Mouse (Mus musculus): Measurements from ENCODE around the gene Macf1.

Macf1 gene

DNA sequence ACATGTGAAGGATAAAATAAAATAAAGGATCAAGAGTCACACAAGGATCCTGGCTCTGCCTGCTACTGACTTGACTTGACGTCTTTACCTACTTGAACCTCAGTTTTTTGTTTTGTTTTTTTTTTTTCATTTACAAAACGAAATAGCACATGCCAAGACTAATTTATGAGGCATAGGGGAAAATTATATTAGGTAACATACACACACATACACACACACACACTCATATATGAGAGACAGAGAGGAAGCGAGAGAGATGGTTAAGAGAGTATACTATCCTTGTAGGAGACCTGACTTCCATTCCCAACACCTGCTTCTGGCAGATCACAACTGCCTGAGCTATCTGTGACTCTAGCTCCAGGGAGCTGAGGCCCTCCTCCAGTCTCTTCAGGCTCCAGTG, at the start of gene Macf1:
Gene Macf1 (minus strand): TSS at position 101 of the 400 bp plus-strand sequence.
- DNase-seq, result no peak

DNA sequence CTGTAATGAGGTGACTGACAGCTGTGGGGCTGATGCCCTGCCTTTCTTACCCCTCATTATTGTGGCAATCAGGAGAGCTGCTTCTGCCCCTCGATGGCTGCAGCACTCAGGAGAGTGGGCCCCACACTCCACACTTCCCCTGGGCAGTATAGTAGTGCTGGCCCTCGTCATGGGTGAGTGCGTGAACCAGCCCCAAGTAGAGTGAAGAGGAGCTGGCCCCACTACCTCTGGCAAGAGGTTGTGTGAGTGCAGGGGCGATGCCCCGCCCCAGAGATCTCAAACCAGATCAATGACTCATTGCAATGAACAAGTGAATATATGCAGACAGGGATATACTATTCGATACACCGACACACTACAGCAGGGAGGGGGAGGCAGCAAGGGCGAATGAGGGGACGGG, 49.4 kb upstream of the Macf1 start:
- DNase-seq, result no peak

DNA sequence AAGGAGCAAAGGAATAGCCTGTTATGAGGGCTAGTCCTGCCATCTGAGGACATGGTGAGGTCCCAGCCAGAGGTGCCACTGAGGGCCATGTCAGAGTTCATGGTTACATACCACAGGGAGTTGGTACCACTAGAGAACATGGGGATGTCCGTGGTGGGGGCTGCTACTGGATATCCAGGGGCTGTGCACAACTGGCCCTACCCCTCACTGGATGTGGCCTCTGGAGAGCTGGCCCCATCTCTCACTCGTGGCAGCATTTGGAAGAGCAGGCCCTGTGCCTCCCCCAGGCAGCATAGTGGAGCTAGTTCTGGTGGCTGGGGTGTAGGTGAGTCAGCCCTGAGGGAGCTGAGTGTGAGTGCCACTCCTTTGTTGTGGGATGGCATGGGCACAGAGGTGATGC, 48.8 kb upstream of the Macf1 start:
- DNase-seq, result no peak

DNA sequence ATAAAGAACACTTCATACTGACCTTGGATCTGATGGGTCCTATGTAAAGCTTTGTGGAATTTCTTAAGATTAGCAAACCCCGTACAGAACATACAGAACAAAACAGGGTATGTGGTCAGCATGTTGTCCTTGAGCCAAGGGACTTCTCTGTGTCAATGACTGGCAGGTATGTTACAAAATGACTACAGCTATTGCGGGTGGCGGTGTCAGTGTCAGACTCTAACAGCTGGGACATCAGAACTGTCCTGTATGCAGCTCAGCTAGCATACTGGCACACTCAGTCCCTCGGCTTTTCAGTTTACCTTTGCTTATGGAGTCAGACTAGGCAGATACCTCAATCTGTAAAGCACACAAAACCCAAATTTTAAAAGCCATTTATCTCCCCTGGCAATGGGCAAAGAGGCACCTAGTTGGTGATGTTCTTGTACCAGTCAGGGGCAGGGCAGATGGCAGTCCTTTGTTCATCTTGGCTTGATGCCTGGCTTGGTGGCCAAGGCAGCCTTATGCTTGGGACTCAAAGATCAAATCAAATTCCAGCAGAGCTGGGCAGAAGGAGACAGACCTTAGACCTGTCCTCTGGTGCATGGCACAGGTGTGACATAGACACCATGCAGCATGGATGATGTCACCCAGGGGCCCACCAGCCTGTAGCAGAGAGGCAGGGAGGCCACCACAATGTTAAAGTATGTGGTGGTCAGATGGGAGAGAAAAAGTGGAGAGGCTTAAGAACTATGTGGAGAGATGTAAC, 48.2 kb upstream of the Macf1 start:
- DNase-seq, result no peak

DNA sequence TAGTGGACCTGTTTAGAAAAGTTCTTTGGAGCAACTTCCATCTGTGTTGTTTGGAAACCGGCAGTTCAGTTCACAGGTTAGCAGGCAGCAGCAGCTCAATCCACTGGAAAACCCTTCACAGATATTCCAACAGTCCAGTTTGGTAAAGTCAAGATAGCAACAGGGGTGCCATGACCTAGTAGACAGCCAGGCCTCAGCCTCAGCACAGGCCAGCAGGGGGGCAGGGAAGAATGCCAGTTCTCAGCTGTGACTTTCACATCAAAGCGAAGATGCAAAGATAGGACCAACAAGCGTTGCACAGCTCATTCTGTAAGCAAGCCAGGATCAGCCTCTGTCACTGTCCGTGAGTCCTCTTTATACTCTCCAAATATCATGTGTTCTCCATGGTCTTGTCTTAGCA, 37.6 kb upstream of the Macf1 start:
- no peak for DNase-seq

DNA sequence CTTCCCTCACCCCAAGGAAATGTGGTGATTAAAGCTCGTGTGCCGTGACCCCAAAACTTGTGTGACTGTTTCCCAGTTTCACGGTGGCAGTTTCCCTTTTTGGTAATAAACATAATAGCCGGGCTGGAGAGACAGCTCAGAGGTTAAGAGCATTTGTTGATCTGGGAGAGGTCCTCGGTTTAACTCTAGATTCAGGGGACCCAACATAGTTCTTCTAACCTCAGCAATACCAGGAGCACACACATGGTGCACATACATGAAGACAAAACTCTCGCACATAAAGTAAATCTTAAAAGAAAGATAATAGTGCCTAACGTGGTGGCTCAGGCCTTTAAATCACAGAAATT, 34.2 kb upstream of the Macf1 start:
- DNase-seq, result no peak

DNA sequence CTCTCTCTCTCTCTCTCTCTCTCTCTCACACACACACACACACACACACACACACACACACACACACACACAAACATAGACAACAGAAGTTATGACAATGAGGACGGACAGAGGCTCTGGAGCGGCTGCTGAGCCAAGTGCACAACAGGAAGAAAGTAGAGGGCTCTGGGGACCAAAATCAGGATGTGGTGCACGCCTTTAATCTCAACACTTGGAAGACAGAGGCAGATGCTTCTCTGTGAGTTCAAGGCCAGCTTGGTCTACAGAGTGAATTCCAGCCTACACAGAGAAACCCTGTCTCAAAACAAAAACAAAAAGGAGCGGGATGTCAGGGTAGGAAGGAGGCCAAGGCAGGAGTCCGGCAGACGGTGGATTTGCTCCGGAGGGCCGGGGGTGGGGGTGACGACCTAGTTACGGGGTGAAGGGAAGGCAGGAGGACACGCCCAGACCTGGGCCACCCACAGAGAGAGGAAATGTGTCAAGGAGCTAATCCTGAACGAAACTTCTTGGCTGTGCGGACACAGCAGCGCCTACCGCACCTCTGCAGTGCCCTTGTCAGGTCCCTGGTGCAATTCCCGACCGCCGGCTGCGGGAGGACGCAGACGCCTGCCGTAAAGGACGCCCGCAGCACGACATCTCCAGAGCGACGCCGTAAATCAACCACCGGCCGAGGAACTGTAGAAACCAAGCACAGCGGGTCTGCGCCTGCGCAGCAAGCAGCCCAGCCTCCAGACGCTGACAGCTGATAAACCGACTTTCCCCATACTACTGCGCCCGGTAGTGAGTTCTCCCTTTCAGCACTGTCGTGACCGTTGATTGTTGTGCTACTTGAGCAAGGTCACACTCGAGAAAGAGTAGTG, 33.6 kb upstream of the Macf1 start, which contains the start of gene Ndufs5:
Gene Ndufs5 (minus strand): TSS at position 629 of the 860 bp plus-strand sequence.
- peak; percentile 96 for DNase-seq

DNA sequence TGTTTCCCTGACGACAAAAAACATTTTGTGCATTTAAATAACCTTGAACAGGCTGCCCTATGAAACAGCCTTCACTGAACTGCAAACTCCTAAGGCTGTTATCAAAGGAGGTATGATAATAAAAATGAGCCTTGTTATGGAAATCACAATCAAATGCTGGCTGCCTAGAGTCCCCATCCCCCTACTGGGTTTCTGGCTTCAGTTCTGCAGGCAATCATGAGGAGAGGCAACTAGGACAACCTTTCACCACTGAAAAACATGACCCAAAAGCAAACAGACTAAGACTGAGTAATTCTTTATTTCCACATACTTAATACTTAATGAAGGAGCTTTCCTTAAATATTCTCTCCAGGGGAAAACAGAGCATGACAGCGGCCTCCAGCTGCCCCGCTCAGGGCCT, 28.3 kb upstream of the Macf1 start:
- no peak for DNase-seq

DNA sequence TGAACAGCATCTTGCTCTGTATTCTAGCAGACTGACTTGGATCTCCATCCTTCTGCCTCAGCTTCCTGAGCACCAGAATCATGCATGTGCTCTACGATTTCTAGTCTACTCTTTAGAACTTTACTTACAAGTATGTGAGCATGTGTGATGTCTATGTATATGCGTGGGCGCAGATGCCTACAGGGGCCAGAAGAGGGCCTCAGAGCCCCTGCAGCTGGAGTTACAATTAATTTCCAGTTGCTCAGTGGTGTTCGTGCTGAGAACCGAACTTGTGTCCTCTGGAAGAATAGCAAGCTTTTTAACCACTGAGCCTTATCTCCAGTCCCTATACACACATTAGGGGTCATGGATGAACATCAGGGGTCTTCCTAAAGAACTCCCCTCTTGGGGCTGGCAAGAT, 23.2 kb upstream of the Macf1 start:
- no peak for DNase-seq

DNA sequence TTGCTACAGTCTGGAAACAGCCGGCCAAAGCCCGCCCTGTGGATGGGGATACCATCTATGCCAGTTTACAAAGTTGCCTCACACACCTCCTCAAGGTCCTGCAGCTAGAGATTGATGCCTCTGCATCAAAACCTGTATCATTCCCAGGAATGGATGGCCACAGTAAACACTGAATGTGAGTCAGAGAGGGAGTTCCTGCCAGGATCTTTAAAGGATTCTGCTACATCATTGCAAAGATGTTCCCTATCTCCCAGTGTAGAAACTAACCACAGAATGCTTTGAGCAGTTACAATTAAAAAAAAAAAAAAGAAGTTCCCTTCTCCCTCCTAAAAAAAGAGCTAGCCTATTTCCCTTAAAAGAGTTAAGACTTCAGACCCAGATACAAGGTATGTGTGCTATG, 21.2 kb upstream of the Macf1 start:
- no peak for DNase-seq

DNA sequence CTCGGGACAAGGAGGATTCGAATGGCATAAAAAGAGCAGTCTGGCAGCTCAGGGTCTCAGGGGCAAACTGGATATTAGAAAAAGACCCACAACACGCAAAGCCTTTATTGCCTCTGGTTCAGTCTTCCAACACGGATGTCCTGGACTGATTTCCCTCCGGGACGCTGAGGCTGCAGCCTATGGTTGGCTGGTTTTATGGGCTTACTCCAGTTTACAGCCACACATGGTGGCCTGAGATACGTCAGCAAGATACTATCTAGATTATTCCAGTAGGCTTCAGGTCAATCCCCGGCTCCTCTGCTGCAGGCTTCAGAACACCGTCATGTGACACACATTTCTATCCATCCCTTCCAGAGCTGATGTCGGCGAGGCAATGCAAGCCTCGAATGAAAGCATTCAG, 9.2 kb upstream of the Macf1 start:
- DNase-seq, result no peak

DNA sequence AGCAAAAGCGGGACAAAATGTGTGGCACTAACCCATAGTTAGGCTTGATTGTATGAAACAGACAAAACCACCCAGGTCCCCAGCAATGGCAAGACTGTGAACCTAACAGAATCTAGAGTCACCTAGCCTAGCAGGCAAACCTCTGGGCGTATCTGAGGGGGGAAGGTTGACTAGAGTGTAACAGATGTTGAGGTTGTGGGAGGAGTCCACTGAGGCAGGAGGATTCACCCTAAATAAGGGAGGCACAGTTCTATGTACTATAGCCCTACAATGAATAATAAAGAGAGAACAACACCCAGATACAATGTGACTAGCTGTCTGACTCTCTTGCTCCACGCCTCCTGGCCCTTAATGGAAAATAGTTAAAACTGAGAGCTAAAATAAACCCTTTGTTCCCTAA, 7.9 kb upstream of the Macf1 start:
- no peak for DNase-seq

DNA sequence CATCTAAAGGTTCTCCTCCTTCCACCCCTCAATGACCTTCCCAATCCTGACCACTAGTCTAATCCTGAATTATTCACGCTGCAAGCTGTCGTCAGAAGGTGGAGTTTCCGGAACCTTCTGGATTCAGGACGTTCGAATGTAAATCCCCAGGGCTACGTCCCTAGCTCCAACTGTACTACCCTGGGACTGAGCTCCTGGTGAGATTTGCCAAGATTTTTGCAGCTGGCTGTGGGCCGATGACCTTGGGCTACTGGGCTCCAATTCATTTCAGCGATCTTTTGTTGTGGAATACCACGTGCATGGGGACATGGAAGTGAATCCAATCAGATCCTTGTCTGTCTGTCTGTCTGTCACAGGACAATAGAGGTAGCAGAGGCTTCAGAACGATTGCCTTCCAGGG, 6.2 kb upstream of the Macf1 start:
- DNase-seq, result no peak

DNA sequence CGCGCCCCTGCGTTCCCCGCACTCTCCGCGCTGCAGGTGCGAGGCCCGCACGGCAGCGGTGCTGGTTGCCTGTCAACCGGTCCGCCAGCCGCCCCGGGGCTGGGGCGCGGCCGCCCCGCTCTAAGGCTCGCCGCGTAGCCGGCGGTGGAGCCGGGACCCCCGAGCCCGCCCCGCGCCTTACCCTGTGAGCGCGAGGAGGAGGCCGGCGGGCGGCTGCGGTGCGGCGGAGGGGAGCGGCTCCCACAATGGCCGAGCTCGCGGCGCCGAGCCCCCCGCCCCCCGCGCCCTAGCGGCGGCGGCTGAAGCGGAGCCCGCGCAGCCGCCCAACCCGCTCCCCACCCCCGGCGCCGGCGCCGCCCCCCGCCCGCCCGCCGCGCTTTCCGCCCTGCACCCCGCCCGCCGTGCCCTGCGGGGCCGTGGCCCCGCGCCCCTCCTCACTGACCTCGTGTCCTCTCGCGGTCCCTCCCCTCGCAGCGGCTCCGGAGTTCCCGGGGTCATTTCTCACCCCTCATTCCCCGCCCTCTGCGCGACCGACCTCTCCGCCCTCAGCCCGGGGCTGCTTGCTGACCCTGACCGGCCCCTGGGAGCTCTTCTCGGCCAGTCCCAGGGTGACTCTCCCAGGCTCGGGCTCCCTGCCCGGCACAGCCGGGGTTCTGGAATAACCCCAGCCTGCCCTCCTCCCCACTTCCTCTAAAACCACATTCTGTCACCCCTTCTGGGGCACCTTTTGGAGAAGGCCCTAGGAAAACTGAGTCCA, 3.0 kb upstream of the Macf1 start:
- DNase-seq, result peak; percentile 70

DNA sequence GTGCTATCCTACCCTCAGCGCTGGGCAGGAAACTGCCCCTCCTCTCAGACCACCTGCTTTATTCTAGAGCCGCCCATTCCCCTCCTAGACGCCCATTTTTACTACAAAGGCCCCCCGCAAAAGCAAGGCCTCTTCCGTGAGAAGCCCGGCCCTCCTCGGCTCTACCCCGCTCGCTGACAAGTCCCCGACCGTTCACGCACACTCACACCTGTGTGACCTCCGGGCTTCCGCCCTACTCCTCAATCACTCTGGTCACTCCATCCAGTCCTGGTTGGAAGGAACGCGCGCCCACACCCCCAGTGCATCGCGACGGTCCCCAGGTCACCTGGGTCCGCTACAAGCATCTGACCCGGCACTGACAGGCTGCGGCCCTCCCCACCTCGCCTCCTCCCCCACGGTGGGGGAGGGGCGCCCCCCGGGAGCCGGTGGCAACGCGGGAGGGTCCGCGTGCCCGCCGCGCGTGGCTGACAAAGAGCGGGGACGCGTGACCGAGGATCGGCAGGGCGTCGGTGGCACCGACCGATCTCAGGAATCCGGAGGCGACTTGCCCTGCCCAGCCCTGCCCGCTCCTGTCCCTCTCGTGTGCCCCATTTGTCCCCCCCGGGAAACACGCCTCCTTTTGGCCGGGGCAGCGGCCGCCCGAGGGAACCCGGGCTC, 2.3 kb upstream of the Macf1 start:
- DNase-seq, result peak; percentile 46

DNA sequence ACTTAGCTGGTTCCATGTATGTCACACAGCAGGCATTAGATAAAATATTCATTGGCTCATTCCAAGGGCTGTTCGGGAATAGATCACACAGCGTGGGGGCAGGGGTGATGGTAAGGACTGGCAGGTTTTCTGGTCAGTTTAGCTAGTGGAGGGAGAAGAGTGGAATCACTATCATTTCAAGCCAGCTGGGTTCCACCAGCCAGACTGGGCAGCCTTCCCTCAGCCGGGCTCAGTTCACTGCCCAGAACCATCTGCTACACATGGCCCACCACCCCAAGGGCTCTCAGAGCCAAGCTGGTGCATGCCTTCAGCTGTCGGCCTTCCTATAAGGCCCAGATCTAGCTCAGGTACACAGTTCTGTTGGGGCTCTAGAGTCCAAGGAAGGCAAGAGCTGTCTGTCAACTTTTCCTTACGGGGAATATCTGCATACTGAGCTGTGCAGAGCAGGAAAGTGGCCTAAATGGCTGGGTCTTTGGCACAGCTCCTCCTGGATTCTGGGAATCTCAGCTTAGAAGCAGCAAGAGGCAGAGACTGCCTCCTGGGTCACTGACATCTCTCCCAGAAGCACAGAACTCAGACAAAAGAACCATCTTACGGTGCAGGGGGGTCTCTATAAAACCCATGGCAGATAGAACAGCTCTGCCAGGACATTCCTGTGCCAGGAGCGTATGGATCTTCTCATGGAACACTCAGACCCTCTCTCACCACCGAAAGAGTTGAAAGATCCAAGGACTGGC, 1.5 kb upstream of the Macf1 start:
- DNase-seq, result no peak

DNA sequence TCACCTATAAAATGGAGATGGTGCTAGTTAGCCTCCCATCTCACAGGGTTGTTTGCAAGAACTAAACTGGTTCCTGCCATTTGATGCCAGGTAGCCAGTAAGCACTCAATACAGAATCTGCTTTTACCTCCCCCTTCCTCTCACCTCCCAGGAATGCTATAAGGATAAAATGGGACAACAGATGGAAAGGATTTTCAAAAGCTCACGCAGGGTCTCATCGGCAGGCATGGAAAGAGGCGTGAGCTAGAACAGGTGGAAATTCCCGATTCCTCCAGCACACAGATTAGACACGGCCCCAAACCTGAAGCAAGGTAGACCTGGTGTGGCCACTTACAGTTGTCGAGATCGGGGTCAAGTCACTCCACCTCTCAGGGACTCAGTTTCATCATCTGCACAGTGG, 886 bp upstream of the Macf1 start:
- DNase-seq, result no peak

DNA sequence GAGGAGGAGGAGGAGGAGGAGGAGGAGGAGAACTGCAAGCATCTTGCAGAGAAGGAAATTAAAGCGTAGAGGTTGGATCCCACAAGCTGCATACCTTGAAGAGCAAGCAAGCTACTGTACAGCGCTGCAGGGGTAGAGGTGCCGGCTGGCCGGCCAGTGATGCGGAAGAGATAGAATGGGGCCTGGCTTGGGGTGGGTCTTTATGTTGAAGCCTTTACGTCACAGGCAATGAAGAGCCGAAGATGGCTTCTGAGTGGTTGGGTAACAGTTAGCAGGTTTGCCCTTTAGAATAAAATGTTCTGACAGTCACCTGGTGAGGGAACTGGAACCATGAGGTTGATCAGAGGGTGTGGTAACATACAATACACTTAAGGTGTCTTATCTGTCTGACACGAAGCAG, 1.9 kb downstream of the Macf1 start:
- DNase-seq, result no peak

DNA sequence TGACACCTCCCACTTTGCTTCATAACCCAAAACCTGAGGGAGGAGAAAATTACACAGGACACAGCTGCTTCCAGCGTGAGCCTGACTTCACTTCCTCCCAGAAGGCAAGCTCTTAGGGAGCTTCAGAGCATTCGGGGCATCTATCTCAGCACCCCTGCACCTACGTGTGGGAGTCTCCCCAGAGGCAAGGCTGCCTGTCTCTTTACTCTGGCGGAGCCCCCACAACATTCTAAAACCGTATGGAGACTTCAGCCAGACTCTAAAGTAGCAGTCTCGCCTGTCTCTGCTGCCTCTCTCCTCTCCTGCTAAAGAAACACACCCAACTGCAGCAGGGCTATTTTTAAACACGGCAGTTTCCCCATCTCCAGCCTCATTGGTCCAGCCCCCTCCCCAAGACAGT, 3.2 kb downstream of the Macf1 start:
- no peak for DNase-seq

DNA sequence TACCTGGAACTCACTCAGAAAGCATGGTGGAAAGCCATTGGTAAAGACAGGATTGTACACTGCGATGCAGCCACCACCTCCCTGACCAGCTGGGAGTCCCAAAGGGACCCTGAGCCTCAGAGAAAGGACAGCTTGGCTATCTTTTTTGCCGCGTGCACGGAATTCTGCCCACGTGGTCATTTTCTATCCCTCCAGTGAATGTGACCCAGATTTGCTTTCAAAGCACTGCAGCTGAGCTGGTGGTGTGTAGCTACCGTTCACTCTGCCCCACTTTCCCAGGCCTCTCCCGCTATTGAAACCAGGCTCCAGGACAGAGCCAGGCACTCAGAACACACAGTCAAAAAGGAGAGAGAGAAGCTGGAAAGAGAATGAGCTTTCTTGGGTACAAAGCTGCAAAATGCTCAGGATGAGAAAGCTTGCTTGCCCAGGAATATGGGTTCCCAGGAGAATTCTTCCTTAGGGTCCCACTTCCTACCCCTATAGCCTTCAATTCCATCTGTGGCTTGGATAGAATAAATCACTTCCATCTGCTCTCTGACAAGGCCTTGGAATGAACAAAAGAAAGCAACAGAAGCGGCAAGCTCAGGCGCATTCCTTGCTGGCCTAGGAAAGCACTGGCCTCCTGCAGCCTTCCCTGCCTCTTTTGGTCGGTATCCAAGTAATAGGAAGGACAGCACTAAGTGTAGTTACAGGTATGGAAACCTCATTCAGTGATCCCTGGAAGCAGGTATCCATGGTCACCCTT, 6.9 kb downstream of the Macf1 start:
- peak; percentile 18 for DNase-seq

DNA sequence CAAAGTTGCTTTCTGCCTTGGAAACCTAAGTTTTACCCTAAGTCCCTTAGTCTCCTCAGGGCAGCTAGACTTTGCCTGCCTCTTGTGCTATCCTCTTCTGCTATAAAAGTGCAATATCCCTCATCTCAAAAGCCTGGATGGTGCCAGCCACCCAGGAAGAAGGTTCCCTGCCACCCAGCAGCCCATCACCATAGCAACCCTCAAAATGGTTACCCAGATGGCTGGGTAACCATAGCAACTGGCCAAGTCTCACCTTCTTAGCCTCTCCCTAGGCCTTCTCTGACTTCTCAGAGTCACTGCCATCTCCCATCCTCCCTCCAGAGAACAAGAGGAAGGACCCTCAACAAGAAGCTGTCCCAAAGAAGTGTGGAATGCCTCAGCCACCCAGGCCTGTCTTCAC, 13.6 kb downstream of the Macf1 start:
- DNase-seq, result no peak

DNA sequence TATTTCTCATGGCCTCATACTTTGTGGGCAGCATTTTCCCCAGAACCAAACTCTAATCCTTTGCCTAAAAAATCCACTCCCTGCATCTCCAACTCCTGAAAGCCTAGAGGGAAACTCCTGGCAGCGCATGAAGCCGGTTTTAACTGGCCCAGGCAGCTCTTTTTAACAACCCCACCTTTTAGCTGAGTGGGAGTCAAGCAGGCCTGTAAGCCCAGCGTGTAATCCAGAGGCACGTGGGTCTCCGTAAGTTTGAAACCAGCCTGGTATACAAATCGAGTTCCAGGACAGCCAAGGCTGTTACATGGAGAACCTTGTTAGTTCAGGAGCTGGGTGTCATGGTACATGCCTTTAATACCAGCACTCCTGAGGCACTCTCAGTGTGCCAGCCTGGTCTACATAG, 14.5 kb downstream of the Macf1 start:
- no peak for DNase-seq

Data from kidney, adult 18-20 months (tissue).